Mouse (Mus musculus) embryonic fibroblast, embryonic 13.5 days (primary cell): ENCODE data around the gene Usp3.

ENCODE experiments used
- CTCF ChIP-seq: IDR thresholded peaks from 2 replicates; pipeline ENCODE4 v1.5.1; 2011; ENCODE audit warnings: mild to moderate bottlenecking, control low read depth, low read length, moderate library complexity, borderline replicate concordance; ENCODE audit not compliant: insufficient read depth
- POLR2A ChIP-seq: IDR thresholded peaks from 2 replicates; pipeline ENCODE4 v1.6.1; 2011; ENCODE audit warnings: low read depth, mild to moderate bottlenecking, control low read depth, low read length, moderate library complexity

GRCm38 (mm10) chr9:66516296-66516940 lies 76.5 kb downstream of the Usp3 start:
- TF ChIP-seq POLR2A, result no peak
- TF ChIP-seq CTCF, result no peak
